9 mouse cellular contexts compared by ENCODE assay signal in the genomic region with DNA sequence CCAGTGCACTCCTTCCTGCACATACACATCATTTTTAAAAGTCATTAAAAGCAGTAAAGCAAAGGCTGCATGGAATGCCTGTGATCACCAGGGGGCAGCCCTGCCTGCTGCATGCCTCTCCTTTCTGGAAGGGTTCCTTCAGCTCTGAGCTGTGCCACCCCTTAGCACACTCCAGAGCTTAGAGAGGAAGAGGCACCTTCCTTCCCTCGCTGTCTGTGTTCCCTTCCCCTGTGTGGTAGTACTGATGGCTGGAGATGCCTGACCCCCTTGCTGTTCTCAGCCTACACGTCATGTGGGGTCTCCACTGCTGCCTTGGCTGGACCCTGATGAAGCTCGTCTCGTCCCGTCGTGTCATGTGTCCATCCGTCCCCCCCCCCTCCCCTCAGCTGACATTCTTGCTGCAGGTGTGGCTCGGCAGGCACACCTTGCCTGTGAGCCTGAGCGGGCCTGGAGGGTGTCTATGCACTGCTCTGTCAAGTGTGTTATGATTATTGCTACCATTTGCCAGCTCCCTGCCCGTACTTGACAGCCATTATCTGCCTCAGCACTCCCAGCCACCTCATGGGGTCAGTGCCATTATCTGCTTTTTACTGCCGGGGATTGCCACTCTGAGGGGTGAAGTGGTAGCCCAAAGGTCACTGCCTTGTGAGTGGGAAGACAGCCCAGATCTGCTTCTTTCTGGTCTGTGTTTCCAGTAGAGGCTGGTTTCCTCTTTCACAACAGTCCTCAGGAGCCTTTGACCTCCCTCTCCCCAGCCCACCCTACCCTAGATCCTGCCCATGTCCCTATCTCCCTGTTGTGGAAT. TPM values are rescaled to one million over a fixed set of nuclear protein-coding genes. Genes with fewer than 3 reads are reported as not detected.
DNase-seq lines count a peak whose midpoint lies in the region; ATAC-seq and TF ChIP-seq lines count a peak whose summit lies in the region.
"Had no signal": no experiment of that assay in that cellular context is flagged by ENCODE, and none has a peak within 500 bp of the region (broad histone marks: within the 10 kb centered on the region; RNA-seq: fewer than 3 reads in every experiment).

No protein-coding gene starts in this region.

- no peaks in the 10 kb centered on the region for H3K9me3 ChIP-seq in E14TG2a.4 (ENCODE audit: low read length)
- H3K9me3 ChIP-seq in heart, postnatal 0 days (replicated peaks; ENCODE audit: control insufficient read depth, low read length) = no peaks in the 10 kb centered on the region
- H3K9me3 ChIP-seq in lung, embryonic 14.5 days (ENCODE audit: low read depth, low read length) = no peaks in the 10 kb centered on the region

- no peak overlapping the region for H3K4me3 ChIP-seq in E14TG2a.4 (replicated peaks; ENCODE audit: low read length)
- H3K4me3 ChIP-seq in heart, postnatal 0 days (ENCODE audit: low read depth, low read length) = no peak overlapping the region
- no peak overlapping the region for H3K4me3 ChIP-seq in lung, embryonic 14.5 days (ENCODE audit: low read depth, low read length)

- no peak overlapping the region for H3K4me2 ChIP-seq in heart, postnatal 0 days (ENCODE audit: low read depth, low read length)
- H3K4me2 ChIP-seq in lung, embryonic 14.5 days = no peak overlapping the region

- no peak overlapping the region; the same call in 1 of the 2 replicates for H3K9ac ChIP-seq in heart, postnatal 0 days (replicated peaks; ENCODE audit: low read depth, low read length)
- H3K9ac ChIP-seq in lung, embryonic 14.5 days = no peak overlapping the region

- peaks cover 43% of the 10 kb centered on the region for H3K36me3 ChIP-seq in E14TG2a.4 (ENCODE audit: insufficient read depth, low read length)
- H3K36me3 ChIP-seq in heart, postnatal 0 days (replicated peaks; ENCODE audit: control insufficient read depth, insufficient read depth, low read length) = peaks cover 25% of the 10 kb centered on the region
- H3K36me3 ChIP-seq in lung, embryonic 14.5 days (ENCODE audit: insufficient read depth) = peaks cover 25% of the 10 kb centered on the region

- 32% methylated on average over 11 of the region's 11 CpGs for WGBS in heart, postnatal 0 days
- 33% methylated on average over 11 of the region's 11 CpGs for WGBS in lung, embryonic 14.5 days

- peak; percentile 39 to 58 for DNase-seq in adrenal gland, adult (ENCODE audit: inconsistent age in 2 of 2, low spot score in 1 of 2)
- DNase-seq in adrenal gland, postnatal 4 days (ENCODE audit: low spot score in 2 of 2) = no peak
- peak; percentile 39 for DNase-seq in embryo, embryonic 11 days
- peak; percentile 67 for DNase-seq in heart, postnatal 0 days (ENCODE audit: low spot score)
- DNase-seq in layer of hippocampus, adult 18-20 months (ENCODE audit: low spot score in 2 of 2) = peak; percentile 55 to 71
- peak; percentile 80 for DNase-seq in lung, embryonic 14.5 days
- peak; percentile 64 for DNase-seq in right cerebral cortex, postnatal 14 days

- peak; percentile 43; the same call in 1 of the 2 replicates for ATAC-seq in heart, postnatal 0 days (ENCODE audit: insufficient read depth, low read depth)
- peak; percentile 79 for ATAC-seq in lung, embryonic 14.5 days (ENCODE audit: insufficient read depth)

- peaks cover 67% of the 10 kb centered on the region for H3K4me1 ChIP-seq in E14TG2a.4 (replicated peaks; ENCODE audit: low read depth, low read length)
- peaks cover 26% of the 10 kb centered on the region for H3K4me1 ChIP-seq in heart, postnatal 0 days (ENCODE audit: control insufficient read depth, insufficient read depth)
- H3K4me1 ChIP-seq in lung, embryonic 14.5 days (ENCODE audit: insufficient read depth) = peaks cover 4% of the 10 kb centered on the region; the same call in 1 of the 2 replicates

- H3K27ac ChIP-seq in heart, postnatal 0 days (ENCODE audit: low read depth) = peak overlapping the region; percentile 53
- H3K27ac ChIP-seq in lung, embryonic 14.5 days (ENCODE audit: low read depth) = no peak overlapping the region

- TF ChIP-seq CTCF in E14TG2a.4 (conservative IDR thresholded peaks at IDR 0.05; ENCODE audit: low read length) = peak; percentile 35
- TF ChIP-seq CTCF in heart, postnatal 0 days (IDR thresholded peaks at IDR 0.05; ENCODE audit: low read depth) = peak; percentile 89
- TF ChIP-seq CTCF in lung, embryonic 14.5 days (IDR thresholded peaks at IDR 0.05; ENCODE audit: low read depth) = peak; percentile 89

- TF ChIP-seq EP300 in heart, postnatal 0 days (IDR thresholded peaks at IDR 0.05; ENCODE audit: low read depth) = no peak

- no peaks in the 10 kb centered on the region for H3K27me3 ChIP-seq in E14TG2a.4 (ENCODE audit: insufficient read depth, low read length)
- H3K27me3 ChIP-seq in heart, postnatal 0 days (ENCODE audit: control insufficient read depth, insufficient read depth, low read length) = no peaks in the 10 kb centered on the region
- no peaks in the 10 kb centered on the region for H3K27me3 ChIP-seq in lung, embryonic 14.5 days (ENCODE audit: insufficient read depth, low read length)

RNA-seq across cellular contexts. Expression of a gene that starts 6.2 kb away (rescaled TPM):
- under 1 TPM; 0.56 to 0.92 TPM for total RNA-seq in adrenal gland, postnatal 4 days (2021)
- total RNA-seq in heart, postnatal 0 days (2014; rRNA removed; ENCODE audit: low replicate concordance) = not detected in 2 replicates
- 0.29 and 0.42 TPM in 2 replicates for polyA plus RNA-seq in heart, postnatal 0 days (2015; fragmentation: Nextera tagmentation; extraction: Ambion mirVana)
- total RNA-seq in layer of hippocampus, adult 18-20 months (2021) = not detected
- polyA plus RNA-seq in lung, embryonic 14.5 days (2014; fragmentation: Nextera tagmentation; extraction: Ambion mirVana) = 0.45 TPM in 1 of 2 replicates, not detected in the other

RNA-seq across cellular contexts. Expression of a gene that starts 27.4 kb away (rescaled TPM):
- total RNA-seq in adrenal gland, postnatal 4 days (2021) = under 1 TPM in 1 of 2 experiments, not detected in 1; 0.53 TPM
- not detected in 2 replicates for total RNA-seq in heart, postnatal 0 days (2014; rRNA removed; ENCODE audit: low replicate concordance)
- polyA plus RNA-seq in heart, postnatal 0 days (2015; fragmentation: Nextera tagmentation; extraction: Ambion mirVana) = not detected in 2 replicates
- total RNA-seq in layer of hippocampus, adult 18-20 months (2021) = not detected
- not detected in 2 replicates for polyA plus RNA-seq in lung, embryonic 14.5 days (2014; fragmentation: Nextera tagmentation; extraction: Ambion mirVana)
- polyA plus RNA-seq: C2C12 had no signal

Comparison
In these comparisons a context has a peak if more than half of its experiments do, and no peak if none do; other contexts are left out.
1. DNase-seq: peak in adrenal gland, adult (2 of 2), embryo, embryonic 11 days (single experiment), heart, postnatal 0 days (single experiment), layer of hippocampus, adult 18-20 months (2 of 2), lung, embryonic 14.5 days (single experiment) and right cerebral cortex, postnatal 14 days (single experiment); none in adrenal gland, postnatal 4 days (0 of 2).
2. CTCF ChIP-seq: peak in every context shown above with its lines; median percentile 89 in heart, postnatal 0 days; 89 in lung, embryonic 14.5 days; 35 in E14TG2a.4.